Mouse (Mus musculus) MEL (cell line): Measurements from ENCODE around the gene Slc37a4. TPM values are rescaled to one million over a fixed set of nuclear protein-coding genes. Genes with fewer than 3 reads are reported as not detected.
"Not testable (repeated sequence)": the region's sequence is repeated elsewhere in the genome, so short reads cannot be mapped to it uniquely, and the experiment has no call there.

Source experiments
- DNase-seq: peaks from one replicate; pipeline ENCODE4 v3.0.0; 2011; ENCODE audit warnings: low read depth, low spot score
- H3K27ac ChIP-seq: 2 replicates; pipeline ENCODE4 v1.5.1; 2012; ENCODE audit warnings: low read depth, mild to moderate bottlenecking, control low read depth, low read length, moderate library complexity; ENCODE audit not compliant: control insufficient read depth
- H3K27me3 ChIP-seq, 2 experiments: fragments of 150-350 bp in 1 of 2; sonication (generic) in 1 of 2; 2 replicates each; pipeline ENCODE4 v1.6.1; 2012; ENCODE audit warnings: low read length in 2 of 2, mild to moderate bottlenecking in 2 of 2, improper control_type of control experiment in 1 of 2, moderate library complexity in 1 of 2; ENCODE audit not compliant: insufficient read depth in 2 of 2, control insufficient read depth in 1 of 2
- H3K36me3 ChIP-seq, 2 experiments: 2 replicates each; pipeline ENCODE4 v1.6.1; 2012 to 2014; ENCODE audit warnings: low read length in 2 of 2, improper control_type of control experiment in 1 of 2, inconsistent platforms in 1 of 2, mild to moderate bottlenecking in 1 of 2; ENCODE audit not compliant: insufficient read depth in 2 of 2, control insufficient read depth in 1 of 2
- H3K4me1 ChIP-seq, 2 experiments: fragments of 150-350 bp in 1 of 2; sonication (generic) in 1 of 2; 2 replicates each; pipeline ENCODE4 v1.6.1; 2012; ENCODE audit warnings: low read length in 2 of 2, improper control_type of control experiment in 1 of 2, mild to moderate bottlenecking in 1 of 2; ENCODE audit not compliant: insufficient read depth in 2 of 2, control insufficient read depth in 1 of 2
- H3K4me3 ChIP-seq, 2 experiments: fragments of 150-350 bp in 1 of 2; sonication (generic) in 1 of 2; 2 replicates each; pipeline ENCODE4 v1.5.1; 2012; ENCODE audit warnings: low read depth in 2 of 2, low read length in 2 of 2, mild to moderate bottlenecking in 2 of 2, moderate library complexity in 2 of 2, control low read depth in 1 of 2, improper control_type of control experiment in 1 of 2; ENCODE audit not compliant: control insufficient read depth in 1 of 2, insufficient read depth in 1 of 2
- H3K79me2 ChIP-seq: 2 replicates; pipeline ENCODE4 v1.6.1; 2012; ENCODE audit warnings: mild to moderate bottlenecking, low read length, moderate library complexity; ENCODE audit not compliant: control insufficient read depth, poor library complexity, insufficient read depth
- H3K9ac ChIP-seq: 2 replicates; pipeline ENCODE4 v1.6.1; 2012; ENCODE audit warnings: low read depth, mild to moderate bottlenecking, control low read depth, low read length, moderate library complexity; ENCODE audit not compliant: control insufficient read depth, poor library complexity, severe bottlenecking
- H3K9me3 ChIP-seq: fragments of 150-350 bp; sonication (generic); replicated peaks from 2 replicates; pipeline ENCODE4 v1.6.1; 2012; ENCODE audit warnings: mild to moderate bottlenecking, low read length, improper control_type of control experiment, moderate library complexity; ENCODE audit not compliant: insufficient read depth
- BHLHE40 ChIP-seq: IDR thresholded peaks from 2 replicates; pipeline ENCODE4 v1.6.1; 2012; ENCODE audit warnings: low read depth, mild to moderate bottlenecking, inconsistent platforms, low read length, improper control_type of control experiment, borderline replicate concordance
- CTCF ChIP-seq, 3 experiments: IDR thresholded peaks in 2 of 3; conservative IDR thresholded peaks in 1 of 3; 2 replicates each; pipeline ENCODE4 v1.5.1; 2011 to 2012; ENCODE audit warnings: low read length in 3 of 3, low read depth in 2 of 3, mild to moderate bottlenecking in 2 of 3, improper control_type of control experiment in 1 of 3, inconsistent platforms in 1 of 3, mixed read lengths in 1 of 3, moderate library complexity in 1 of 3; ENCODE audit not compliant: control insufficient read depth in 1 of 3, insufficient read depth in 1 of 3, poor library complexity in 1 of 3, severe bottlenecking in 1 of 3
- ELF1 ChIP-seq: IDR thresholded peaks from 2 replicates; pipeline ENCODE4 v1.6.1; 2014; ENCODE audit warnings: low read depth, mild to moderate bottlenecking, inconsistent platforms, low read length, improper control_type of control experiment, moderate library complexity
- EP300 ChIP-seq, 2 experiments: IDR thresholded peaks; 2 replicates each; pipeline ENCODE4 v1.6.1; 2011; ENCODE audit warnings: improper control_type of control experiment in 2 of 2, low read length in 2 of 2, low read depth in 1 of 2, mild to moderate bottlenecking in 1 of 2
- GABPA ChIP-seq: IDR thresholded peaks from 2 replicates; pipeline ENCODE4 v1.6.1; 2012; ENCODE audit warnings: low read depth, mild to moderate bottlenecking, inconsistent platforms, low read length, improper control_type of control experiment, moderate library complexity
- GATA1 ChIP-seq: IDR thresholded peaks from 2 replicates; pipeline ENCODE4 v1.6.1; 2011; ENCODE audit warnings: low read depth, low read length, improper control_type of control experiment
- MEF2A ChIP-seq: IDR thresholded peaks from 2 replicates; pipeline ENCODE4 v1.6.1; 2014; ENCODE audit warnings: low read depth, mild to moderate bottlenecking, inconsistent platforms, low read length, improper control_type of control experiment; ENCODE audit not compliant: poor library complexity, insufficient replicate concordance, severe bottlenecking; ENCODE audit errors: extremely low read depth
- MYB ChIP-seq: IDR thresholded peaks from 2 replicates; pipeline ENCODE4 v1.6.1; 2011; ENCODE audit warnings: mild to moderate bottlenecking, low read depth, low read length, improper control_type of control experiment
- MYC ChIP-seq: IDR thresholded peaks from 2 replicates; pipeline ENCODE4 v1.6.1; 2011; ENCODE audit warnings: low read depth, mild to moderate bottlenecking, low read length, improper control_type of control experiment, moderate library complexity
- NRF1 ChIP-seq: IDR thresholded peaks from 2 replicates; pipeline ENCODE4 v1.6.1; 2014; ENCODE audit warnings: low read depth, mild to moderate bottlenecking, inconsistent platforms, low read length, improper control_type of control experiment, moderate library complexity; ENCODE audit not compliant: poor library complexity, insufficient read depth, severe bottlenecking
- POLR2A ChIP-seq, 2 experiments: IDR thresholded peaks; 2 replicates each; pipeline ENCODE4 v1.6.1; 2011 to 2012; ENCODE audit warnings: low read length in 2 of 2, mild to moderate bottlenecking in 2 of 2, control low read depth in 1 of 2, improper control_type of control experiment in 1 of 2, low read depth in 1 of 2, moderate library complexity in 1 of 2; ENCODE audit not compliant: control insufficient read depth in 1 of 2, insufficient read depth in 1 of 2, poor library complexity in 1 of 2
- POLR2AphosphoS2 ChIP-seq: IDR thresholded peaks from 2 replicates; pipeline ENCODE4 v1.6.1; 2011; ENCODE audit warnings: low read length, improper control_type of control experiment
- RAD21 ChIP-seq: IDR thresholded peaks from 2 replicates; pipeline ENCODE4 v1.6.1; 2011; ENCODE audit warnings: mild to moderate bottlenecking, low read depth, low read length, improper control_type of control experiment
- RCOR1 ChIP-seq: IDR thresholded peaks from 2 replicates; pipeline ENCODE4 v1.6.1; 2012; ENCODE audit warnings: low read depth, mild to moderate bottlenecking, inconsistent platforms, low read length, improper control_type of control experiment
- SIN3A ChIP-seq: IDR thresholded peaks from 2 replicates; pipeline ENCODE4 v1.6.1; 2012; ENCODE audit warnings: low read length, improper control_type of control experiment, inconsistent platforms
- SMC3 ChIP-seq: IDR thresholded peaks from 2 replicates; pipeline ENCODE4 v1.6.1; 2011; ENCODE audit warnings: low read depth, low read length, improper control_type of control experiment
- TAL1 ChIP-seq: IDR thresholded peaks from 2 replicates; pipeline ENCODE4 v1.6.1; 2012; ENCODE audit warnings: mild to moderate bottlenecking, inconsistent platforms, low read length, moderate library complexity, mixed read lengths
- TBP ChIP-seq: IDR thresholded peaks from 2 replicates; pipeline ENCODE4 v1.8.0; 2011; ENCODE audit warnings: low read depth, low read length, improper control_type of control experiment
- ZC3H11A ChIP-seq: IDR thresholded peaks from 2 replicates; pipeline ENCODE4 v1.6.1; 2012; ENCODE audit warnings: low read depth, mild to moderate bottlenecking, inconsistent platforms, low read length, improper control_type of control experiment
- ZMIZ1 ChIP-seq: IDR thresholded peaks from 2 replicates; pipeline ENCODE4 v1.6.1; 2012; ENCODE audit warnings: low read depth, mild to moderate bottlenecking, inconsistent platforms, low read length, improper control_type of control experiment, moderate library complexity
- ZNF384 ChIP-seq: IDR thresholded peaks from 2 replicates; pipeline ENCODE4 v1.6.1; 2012; ENCODE audit warnings: low read depth, mild to moderate bottlenecking, inconsistent platforms, low read length, improper control_type of control experiment
- polyA plus RNA-seq, 2 experiments: library from polyadenylated mRNA; stranded (reverse) in 1 of 2; unstranded in 1 of 2; fragments of >175 nt in 1 of 2; fragments of >200 nt in 1 of 2; gene quantifications; 2 replicates each; pipeline versions ENCODE4 v1.2.1 to v1.2.4; 2012; ENCODE audit warnings: low replicate concordance in 2 of 2, low read depth in 1 of 2; ENCODE audit not compliant: insufficient read length in 2 of 2, insufficient read depth in 1 of 2, missing spikeins in 1 of 2
- total RNA-seq: library from RNA; depleted of rRNA; stranded (reverse); fragments of 300-350 nt; gene quantifications from 2 replicates; pipeline ENCODE4 v1.2.3, GENCODE M21; 2012

The Slc37a4 gene
- total and polyA plus RNA-seq, 3 experiments: 29.0 to 35.3 TPM; not detected in 1

DNA sequence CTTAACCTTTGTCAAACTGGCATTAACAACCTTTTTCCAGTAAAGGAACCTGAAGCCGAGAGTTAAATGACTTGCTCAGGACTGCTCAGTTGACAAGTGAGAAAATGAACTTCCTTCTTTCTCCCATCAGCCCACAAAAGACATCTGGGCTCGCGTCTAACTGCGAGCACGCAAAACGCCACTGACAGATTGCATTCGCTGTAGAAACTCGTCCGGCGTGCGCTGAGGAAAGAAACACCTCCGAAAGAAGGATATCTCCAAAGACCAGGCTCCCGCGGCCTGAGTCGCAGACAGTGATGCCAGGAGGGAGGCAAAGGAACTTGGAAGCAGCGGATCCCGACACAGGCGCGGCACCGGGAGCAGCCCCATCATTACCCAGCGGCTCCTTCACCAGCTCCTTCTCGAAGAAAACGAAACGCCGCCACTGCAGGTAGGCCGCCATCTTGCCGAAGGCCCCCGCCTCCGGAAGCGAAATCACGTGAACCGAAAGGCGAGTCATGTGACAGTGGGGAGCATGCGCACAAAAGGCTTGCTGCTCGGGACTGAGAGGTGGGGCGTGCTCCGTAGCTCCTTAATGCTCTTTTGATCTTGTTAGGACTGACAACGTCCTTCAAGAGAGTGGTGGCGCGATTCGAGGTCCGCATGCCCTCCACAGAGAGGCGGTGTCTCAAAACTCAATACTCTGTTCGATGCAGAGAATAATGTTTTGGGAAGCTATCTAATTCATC, 35.3 kb upstream of the Slc37a4 start, which contains the start of gene Vps11 (continued):
- TF ChIP-seq NRF1 (peak; percentile 94), GATA1 (no peak), BHLHE40 (peak; percentile 85; the same call in 1 of the 2 replicates)

DNA sequence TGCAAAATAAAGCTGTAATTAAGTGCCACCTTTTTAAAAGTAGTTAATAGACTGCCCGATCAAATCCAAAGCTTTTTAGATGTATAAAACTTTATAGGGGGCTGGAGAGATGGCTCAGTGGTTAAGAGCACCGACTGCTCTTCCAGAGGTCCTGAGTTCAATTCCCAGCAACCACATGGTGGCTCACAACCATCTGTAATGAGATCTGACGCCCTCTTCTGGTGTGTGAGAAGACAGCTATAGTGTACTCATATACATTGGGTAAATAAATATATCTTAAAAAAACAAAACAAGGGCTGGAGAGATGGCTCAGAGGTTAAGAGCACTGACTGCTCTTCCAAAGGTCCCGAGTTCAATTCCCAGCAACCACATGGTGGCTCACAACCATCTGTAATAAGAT, 34.7 kb upstream of the Slc37a4 start:
- not testable (repeated sequence) for H3K27me3 ChIP-seq, H3K36me3 ChIP-seq, H3K4me1 ChIP-seq, DNase-seq, H3K9me3 ChIP-seq
- H3K4me3 ChIP-seq: peak overlapping the region; percentile 11 to 37; a peak in 2 of 4 replicates
- H3K79me2 ChIP-seq: peaks cover 12% of the 10 kb centered on the region
- peak overlapping the region; percentile 51 for H3K9ac ChIP-seq
- peak overlapping the region; percentile 86 for H3K27ac ChIP-seq
- TF ChIP-seq MYC (0 out of 2 replicates have a peak, but pooled peaks have one; percentile 5), SMC3 (0 out of 2 replicates have a peak, but pooled peaks have one; percentile 2)

- Histone ChIP-seq H3K79me2 (peaks cover 12% of the 10 kb centered on the region), H3K4me3 (no peak overlapping the region), H3K27me3 (no peaks in the 10 kb centered on the region), H3K9ac (no peak overlapping the region), H3K9me3 (no peaks in the 10 kb centered on the region), H3K36me3 (peaks cover 0 to 5% of the 10 kb centered on the region in 2 experiments; a peak in 2 of 4 replicates)
- peak; percentile 80 for DNase-seq
- TF ChIP-seq SMC3: peak; percentile 57
- peak; percentile 78 to 85 (median 80) for TF ChIP-seq CTCF (IDR thresholded peaks at IDR 0.05 in 2 of 3, conservative IDR thresholded peaks at IDR 0.05 in 1 of 3; ENCODE audit: control insufficient read depth in 1 of 3, insufficient read depth in 1 of 3, low read depth in 2 of 3, low read length in 3 of 3, poor library complexity in 1 of 3, severe bottlenecking in 1 of 3)
- TF ChIP-seq ZC3H11A: peak; percentile 51
- TF ChIP-seq RAD21: peak; percentile 65
- TF ChIP-seq EP300 (IDR thresholded peaks at IDR 0.05; ENCODE audit: low read depth in 1 of 2, low read length in 2 of 2): no peak
- TF ChIP-seq, all 39 proteins: peak for 4
- Histone ChIP-seq H3K4me1 (peaks cover 0 to 2% of the 10 kb centered on the region in 2 experiments; a peak in 1 of 4 replicates), H3K27ac (no peak overlapping the region)
These were observed 32.2 kb upstream of the Slc37a4 start for GRCm38 (mm10) chr9:44364480-44364879.

- Histone ChIP-seq H3K4me3 (no peak overlapping the region), H3K4me1 (peaks cover 0 to 4% of the 10 kb centered on the region in 2 experiments; a peak in 1 of 4 replicates), H3K9me3 (no peaks in the 10 kb centered on the region), H3K79me2 (peaks cover 1% of the 10 kb centered on the region; the same call in 1 of the 2 replicates), H3K9ac (no peak overlapping the region), H3K27me3 (no peaks in the 10 kb centered on the region), H3K27ac (no peak overlapping the region), H3K36me3 (peaks cover 0 to 4% of the 10 kb centered on the region in 2 experiments; a peak in 2 of 4 replicates)
- no peak for DNase-seq
- TF ChIP-seq MYB: no peak
- TF ChIP-seq TBP: no peak
- no peak for TF ChIP-seq SIN3A
- TF ChIP-seq MEF2A: no peak
- no peak for TF ChIP-seq BHLHE40
- no peak for TF ChIP-seq ZC3H11A
- no peak for TF ChIP-seq TAL1
- TF ChIP-seq ZNF384: no peak
- TF ChIP-seq POLR2AphosphoS2: no peak
- no peak for TF ChIP-seq RCOR1
- no peak for TF ChIP-seq GABPA
- no peak for TF ChIP-seq POLR2A (IDR thresholded peaks at IDR 0.05; ENCODE audit: control insufficient read depth in 1 of 2, insufficient read depth in 1 of 2, low read depth in 1 of 2, low read length in 2 of 2, poor library complexity in 1 of 2)
- no peak for TF ChIP-seq CTCF (IDR thresholded peaks at IDR 0.05 in 2 of 3, conservative IDR thresholded peaks at IDR 0.05 in 1 of 3; ENCODE audit: control insufficient read depth in 1 of 3, insufficient read depth in 1 of 3, low read depth in 2 of 3, low read length in 3 of 3, poor library complexity in 1 of 3, severe bottlenecking in 1 of 3)
- TF ChIP-seq ZMIZ1: no peak
- no peak for TF ChIP-seq ELF1
- TF ChIP-seq, all 39 proteins: peak for 0
These were observed 23.3 kb upstream of the Slc37a4 start for GRCm38 (mm10) chr9:44373386-44373785.
